In the genomic region with DNA sequence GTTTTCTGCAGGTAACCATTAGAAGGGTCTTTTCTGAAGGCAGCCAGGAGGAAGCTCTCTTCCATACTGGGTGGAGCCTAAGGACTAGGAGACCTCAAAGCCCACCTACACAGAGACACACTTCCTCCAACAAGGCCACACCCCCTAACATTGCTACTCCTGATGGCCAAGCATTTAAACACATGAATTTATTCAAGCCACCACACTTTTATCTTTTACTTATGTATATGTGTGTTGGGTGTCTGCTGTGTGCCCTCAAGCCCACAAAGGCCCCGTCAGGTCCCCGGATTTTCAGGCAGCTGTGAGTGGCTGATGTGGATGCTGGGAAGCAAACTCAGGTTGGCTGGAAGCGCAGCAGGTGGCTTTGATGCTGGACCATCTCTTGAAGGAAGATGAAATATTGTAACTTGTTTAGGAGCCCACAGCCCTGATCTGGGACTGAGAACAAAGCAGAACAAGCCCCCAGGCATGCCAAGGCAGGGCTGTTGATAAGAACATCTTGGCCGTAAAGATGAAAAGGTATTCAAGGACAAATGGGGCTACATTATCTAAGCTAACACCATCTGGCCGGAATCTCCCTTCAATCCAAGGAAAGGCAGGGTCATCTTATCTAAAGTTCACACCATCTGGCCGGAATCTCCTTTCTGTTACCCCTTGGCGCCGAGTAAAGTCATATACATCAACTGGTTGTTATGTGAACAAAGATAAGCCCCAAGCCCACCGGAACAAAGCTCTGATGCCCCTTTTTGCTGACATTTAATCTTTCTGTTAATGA, we compare ENCODE assay signal across 9 mouse cellular contexts. TPM values are rescaled to one million over a fixed set of nuclear protein-coding genes. Genes with fewer than 3 reads are reported as not detected.
"Had no signal": no experiment of that assay in that cellular context is flagged by ENCODE, and none has a peak within 500 bp of the region (broad histone marks: within the 10 kb centered on the region; RNA-seq: fewer than 3 reads in every experiment).

No protein-coding gene starts in this region.

RNA-seq across cellular contexts. Expression of gene Cilp, which starts 57.8 kb away (rescaled TPM):
- total RNA-seq: left cerebral cortex, postnatal 14 days; left cerebral cortex, postnatal 36 days; left cerebral cortex, postnatal 4 days; megakaryocyte progenitor cell, adult 5-6 weeks; megakaryocyte, adult 5-6 weeks; megakaryocyte-erythroid progenitor cell, adult 5-6 weeks; monocyte, adult 5-6 weeks had no signal
- polyA plus RNA-seq: lung, embryonic 14.5 days; macrophage had no signal
